Mouse (Mus musculus): ENCODE results near the gene Mss51.

Mss51 gene

GRCm38 (mm10) chr14:20496603-20497002 lies at the start of gene Mss51:
Gene Mss51, minus strand, starts transcription at chr14:20496901.
- no peak for DNase-seq (ENCODE audit: low spot score)

GRCm38 (mm10) chr14:20546415-20546814 lies 49.7 kb upstream of the Mss51 start, which contains the start of gene Ppp3cb:
Gene Ppp3cb, minus strand, starts transcription at chr14:20546573.
- peak; percentile 87 for DNase-seq (ENCODE audit: low spot score)

- peak; percentile 93 for DNase-seq (ENCODE audit: low spot score)
These were observed 49.0 kb upstream of the Mss51 start for GRCm38 (mm10) chr14:20545529-20546331.

GRCm38 (mm10) chr14:20544467-20545411 lies 48.0 kb upstream of the Mss51 start:
- DNase-seq (ENCODE audit: low spot score): no peak

- no peak for DNase-seq (ENCODE audit: low spot score)
These were observed 32.9 kb upstream of the Mss51 start for GRCm38 (mm10) chr14:20529643-20530042.

GRCm38 (mm10) chr14:20520179-20520578 lies 23.5 kb upstream of the Mss51 start:
- DNase-seq (ENCODE audit: low spot score): no peak

- no peak for DNase-seq (ENCODE audit: low spot score)
These were observed 11.7 kb upstream of the Mss51 start for GRCm38 (mm10) chr14:20508424-20508823.

- peak; percentile 7 for DNase-seq (ENCODE audit: low spot score)
These were observed 6.3 kb upstream of the Mss51 start for GRCm38 (mm10) chr14:20502966-20503365.

GRCm38 (mm10) chr14:20499982-20500381 lies 3.3 kb upstream of the Mss51 start:
- no peak for DNase-seq (ENCODE audit: low spot score)

GRCm38 (mm10) chr14:20486031-20486430 lies 10.7 kb downstream of the Mss51 start:
- no peak for DNase-seq (ENCODE audit: low spot score)

- DNase-seq (ENCODE audit: low spot score): no peak
These were observed 14.5 kb downstream of the Mss51 start for GRCm38 (mm10) chr14:20482051-20482751.

GRCm38 (mm10) chr14:20481211-20481610 lies 15.5 kb downstream of the Mss51 start:
- DNase-seq (ENCODE audit: low spot score): peak; percentile 15

GRCm38 (mm10) chr14:20480195-20480579 lies 16.5 kb downstream of the Mss51 start:
- DNase-seq (ENCODE audit: low spot score): no peak

GRCm38 (mm10) chr14:20479291-20480194 lies 17.2 kb downstream of the Mss51 start, which contains the start of gene Anxa7:
Gene Anxa7, minus strand, starts transcription at chr14:20480133.
- peak; percentile 88 for DNase-seq (ENCODE audit: low spot score)

- DNase-seq (ENCODE audit: low spot score): peak; percentile 81
These were observed 17.9 kb downstream of the Mss51 start for GRCm38 (mm10) chr14:20478801-20479200.

GRCm38 (mm10) chr14:20478385-20478784 lies 18.3 kb downstream of the Mss51 start:
- no peak for DNase-seq (ENCODE audit: low spot score)

GRCm38 (mm10) chr14:20477261-20478025 lies 19.3 kb downstream of the Mss51 start:
- no peak for DNase-seq (ENCODE audit: low spot score)

- no peak for DNase-seq (ENCODE audit: low spot score)
These were observed 36.5 kb downstream of the Mss51 start for GRCm38 (mm10) chr14:20460216-20460615.

GRCm38 (mm10) chr14:20458378-20458777 lies 38.3 kb downstream of the Mss51 start:
- DNase-seq (ENCODE audit: low spot score): no peak

- DNase-seq (ENCODE audit: low spot score): no peak
These were observed 43.8 kb downstream of the Mss51 start for GRCm38 (mm10) chr14:20452929-20453328.

Measured in lung, postnatal 25 days (tissue).